Mouse (Mus musculus) heart, embryonic 14.5 days (tissue): ENCODE data around the gene Usp15. TPM values are rescaled to one million over a fixed set of nuclear protein-coding genes. Genes with fewer than 3 reads are reported as not detected.

Experiments used
- ATAC-seq: fragments of 200-750 bp; cut with Nextera tagmentation; 2 replicates; pipeline ENCODE4 v1.8.0; 2017; ENCODE audit warnings: low read depth, moderate TSS enrichment; ENCODE audit not compliant: insufficient number of reproducible peaks, insufficient read depth, low FRiP score
- H3K27ac ChIP-seq, 2 experiments: fragments of 200-500 bp in 1 of 2; fragments of 300-500 bp in 1 of 2; sonication (generic) in 1 of 2; replicated peaks in 1 of 2; 2 replicates each; pipeline ENCODE4 v1.5.1; 2012 to 2014; ENCODE audit warnings: low read depth in 2 of 2, low read length in 2 of 2, control low read depth in 1 of 2, mild to moderate bottlenecking in 1 of 2, mixed read lengths in 1 of 2; ENCODE audit not compliant: control insufficient read depth in 1 of 2, insufficient read depth in 1 of 2
- H3K27me3 ChIP-seq: fragments of 300-500 bp; sonication (generic); 2 replicates; pipeline ENCODE4 v1.6.1; 2014; ENCODE audit warnings: mild to moderate bottlenecking, low read length, control low read depth; ENCODE audit not compliant: control insufficient read depth, insufficient read depth
- H3K36me3 ChIP-seq: fragments of 300-500 bp; sonication (generic); 2 replicates; pipeline ENCODE4 v1.6.1; 2014; ENCODE audit warnings: mild to moderate bottlenecking, control low read depth, low read length, mixed read lengths; ENCODE audit not compliant: control insufficient read depth, insufficient read depth
- H3K4me1 ChIP-seq, 2 experiments: fragments of 200-500 bp in 1 of 2; fragments of 300-500 bp in 1 of 2; sonication (generic) in 1 of 2; 2 replicates each; pipeline ENCODE4 v1.6.1; 2012 to 2014; ENCODE audit warnings: low read length in 2 of 2, control low read depth in 1 of 2, mixed read lengths in 1 of 2; ENCODE audit not compliant: control insufficient read depth in 2 of 2, insufficient read depth in 2 of 2
- H3K4me2 ChIP-seq: fragments of 300-500 bp; sonication (generic); 2 replicates; pipeline ENCODE4 v1.6.1; 2014; ENCODE audit warnings: mild to moderate bottlenecking, low read length
- H3K4me3 ChIP-seq, 2 experiments: fragments of 200-500 bp in 1 of 2; fragments of 300-500 bp in 1 of 2; sonication (generic) in 1 of 2; 2 replicates each; pipeline ENCODE4 v1.5.1; 2012 to 2014; ENCODE audit warnings: low read length in 2 of 2, mild to moderate bottlenecking in 2 of 2, control low read depth in 1 of 2, low read depth in 1 of 2, moderate library complexity in 1 of 2; ENCODE audit not compliant: control insufficient read depth in 1 of 2, insufficient read depth in 1 of 2
- H3K9ac ChIP-seq: fragments of 300-500 bp; sonication (generic); 2 replicates; pipeline ENCODE4 v1.6.1; 2014; ENCODE audit warnings: mild to moderate bottlenecking, low read length
- H3K9me3 ChIP-seq: fragments of 300-500 bp; sonication (generic); 2 replicates; pipeline ENCODE4 v1.6.1; 2016; ENCODE audit warnings: low read length, control low read depth; ENCODE audit not compliant: control insufficient read depth
- WGBS: fragments of 180-500 bp; shearing (Covaris S2); extraction: QIAGEN DNeasy Blood & Tissue Kit; methylation state at CpG from one replicate; pipeline ENCODE4 v1.1.7; 2014; 5-methylcytosine and 5-hydroxymethylcytosine counted together
- polyA plus RNA-seq: library from polyadenylated mRNA; unstranded; fragments of >200 nt; fragmentation: Nextera tagmentation; extraction: Ambion mirVana; gene quantifications from 2 replicates; pipeline ENCODE4 v1.2.1, GENCODE M21; 2014

The Usp15 gene
- polyA plus RNA-seq, 1 experiment from 2014 or later = 65.9 TPM

DNA sequence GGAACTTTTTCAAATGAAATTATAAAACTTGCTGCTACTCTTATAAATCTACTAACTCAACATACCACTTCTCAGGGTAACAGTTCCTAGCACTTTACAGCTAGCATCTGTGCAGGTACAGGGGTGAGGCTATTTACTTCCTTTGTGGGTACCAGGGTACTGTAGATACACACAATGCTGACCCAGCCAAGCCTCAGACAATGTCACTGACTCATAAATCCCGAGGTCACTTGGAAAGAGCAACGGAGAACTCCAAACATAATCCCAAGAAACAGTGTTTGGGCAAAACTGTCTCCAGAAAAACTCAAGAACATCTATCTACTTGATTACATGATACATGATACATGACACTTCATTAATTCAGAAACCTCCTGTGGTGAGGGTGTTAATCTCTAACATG, 43.5 kb downstream of the Usp15 start:
- ATAC-seq = no peak
- H3K36me3 ChIP-seq = peaks cover 37% of the 10 kb centered on the region
- 75% methylated on average over 2 of the region's 2 CpGs for WGBS
- no peak overlapping the region for H3K4me3 ChIP-seq
- H3K9me3 ChIP-seq = no peaks in the 10 kb centered on the region
- H3K27ac ChIP-seq = no peak overlapping the region
- H3K9ac ChIP-seq = no peak overlapping the region
- H3K4me1 ChIP-seq = peaks cover 2 to 13% of the 10 kb centered on the region in 2 experiments
- no peak overlapping the region for H3K4me2 ChIP-seq
- H3K27me3 ChIP-seq = no peaks in the 10 kb centered on the region

DNA sequence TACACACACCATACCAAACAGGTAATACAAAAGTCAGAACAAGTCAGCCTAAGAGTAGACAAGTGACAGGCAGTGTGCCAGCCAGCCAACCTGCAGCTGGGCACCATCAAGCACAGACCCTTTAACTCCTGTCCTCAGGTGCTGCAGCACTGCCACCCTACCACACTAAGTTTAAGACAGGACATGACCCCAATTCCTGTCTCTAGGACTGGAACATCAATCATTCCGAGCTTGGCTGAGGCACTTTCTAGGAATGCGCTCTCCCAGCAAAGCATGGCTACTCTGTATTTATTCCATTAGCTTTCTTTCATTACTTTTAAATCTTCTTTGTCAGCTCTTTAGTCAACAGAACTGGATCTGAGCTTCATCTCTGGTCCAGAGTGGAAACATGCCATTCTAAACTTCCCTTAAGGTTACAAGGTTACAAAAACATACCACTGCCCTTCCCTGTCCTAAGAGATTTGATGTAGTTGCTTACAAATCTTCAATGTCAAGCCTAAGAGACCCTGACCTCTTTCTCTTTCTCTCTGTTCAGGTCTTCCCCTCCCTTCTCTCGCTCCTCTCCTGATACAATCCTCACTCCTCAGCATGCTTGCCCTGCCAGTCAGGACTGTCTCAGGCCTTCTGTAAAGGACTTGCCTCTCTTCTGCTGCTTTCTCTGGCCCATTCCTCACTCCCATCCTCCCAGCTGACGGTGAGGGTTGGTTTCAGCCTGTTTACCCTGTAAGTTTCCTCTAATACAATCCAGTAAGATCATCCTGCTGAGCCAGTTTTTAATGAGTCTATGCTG, 48.6 kb downstream of the Usp15 start:
- 36% methylated on average over 4 of the region's 4 CpGs for WGBS
- Histone ChIP-seq H3K4me3 (no peak overlapping the region), H3K4me2 (no peak overlapping the region), H3K9ac (peak overlapping the region; percentile 3; the same call in 1 of the 2 replicates), H3K36me3 (peaks cover 47% of the 10 kb centered on the region), H3K27me3 (no peaks in the 10 kb centered on the region), H3K9me3 (no peaks in the 10 kb centered on the region), H3K27ac (peak overlapping the region; percentile 38 to 65), H3K4me1 (peaks cover 8 to 18% of the 10 kb centered on the region in 2 experiments)
- ATAC-seq = no peak

DNA sequence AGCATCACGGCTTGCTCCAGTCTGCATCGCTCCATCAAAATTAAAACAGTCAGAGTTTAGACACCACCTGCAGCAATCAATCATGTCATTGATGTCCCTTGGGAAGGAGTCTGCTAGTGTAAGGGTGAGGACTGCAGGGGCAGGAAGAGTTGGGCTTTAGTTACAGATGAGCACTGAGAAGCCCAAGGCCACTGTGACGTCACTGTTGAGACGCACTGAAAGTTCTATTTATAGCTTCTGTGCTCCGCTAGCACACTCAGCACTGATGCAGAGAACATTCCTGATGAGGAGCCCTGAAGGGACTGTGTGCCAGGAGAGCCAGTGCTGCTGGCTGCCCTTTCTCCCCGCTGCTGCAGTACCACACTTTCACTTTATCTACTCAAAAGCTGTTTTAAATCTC, 49.6 kb downstream of the Usp15 start:
- Histone ChIP-seq H3K36me3 (peaks cover 51% of the 10 kb centered on the region), H3K4me2 (peak overlapping the region; percentile 43; the same call in 1 of the 2 replicates), H3K4me1 (peaks cover 8 to 18% of the 10 kb centered on the region in 2 experiments), H3K9me3 (no peaks in the 10 kb centered on the region), H3K4me3 (no peak overlapping the region), H3K27me3 (no peaks in the 10 kb centered on the region), H3K9ac (no peak overlapping the region), H3K27ac (peak overlapping the region; percentile 48 to 73)
- peak; percentile 86 for ATAC-seq
- 36% methylated on average over 6 of the region's 6 CpGs for WGBS

DNA sequence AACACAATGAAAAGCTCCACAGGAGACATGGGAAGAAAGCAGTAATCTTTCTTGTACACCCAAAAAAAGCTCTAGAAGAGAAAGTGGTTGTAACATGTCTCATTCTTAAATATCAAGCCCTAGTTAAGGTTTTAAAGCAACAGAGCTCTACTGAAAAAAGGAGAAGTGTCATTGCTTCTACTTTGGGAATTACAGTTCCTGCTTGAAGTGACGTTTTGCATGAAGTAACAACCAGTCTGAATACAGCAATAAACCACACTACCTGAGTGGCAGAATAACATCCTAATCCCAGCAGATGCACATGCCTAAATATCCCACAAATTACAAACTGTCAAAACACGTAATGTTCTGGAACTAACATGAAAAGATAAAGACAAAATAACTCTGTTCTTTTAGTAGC, 50.4 kb downstream of the Usp15 start:
- Histone ChIP-seq H3K27ac (no peak overlapping the region), H3K4me2 (no peak overlapping the region), H3K9ac (no peak overlapping the region), H3K36me3 (peaks cover 48% of the 10 kb centered on the region), H3K9me3 (no peaks in the 10 kb centered on the region), H3K27me3 (no peaks in the 10 kb centered on the region), H3K4me3 (no peak overlapping the region), H3K4me1 (peaks cover 8 to 18% of the 10 kb centered on the region in 2 experiments)
- 81% methylated on average over 2 of the region's 2 CpGs for WGBS
- ATAC-seq = no peak

DNA sequence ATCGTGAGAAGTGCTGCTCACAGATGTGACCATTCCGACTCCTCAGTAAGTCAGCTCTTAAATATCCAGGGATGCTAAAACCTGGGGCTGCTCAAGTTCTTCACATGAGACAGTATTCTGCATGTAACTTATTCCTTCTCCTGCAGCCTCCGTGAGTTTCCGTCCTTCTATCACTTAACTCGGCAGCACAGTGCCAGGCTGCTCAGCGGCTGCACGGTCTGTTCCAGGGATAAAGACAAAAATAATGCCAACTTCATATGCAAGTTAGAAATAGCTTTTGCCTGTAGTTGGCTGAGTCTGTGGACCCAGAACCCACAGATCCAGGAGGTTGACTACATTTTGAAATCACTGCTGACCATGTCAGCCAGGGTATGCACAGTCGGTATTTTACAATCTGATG, 52.5 kb downstream of the Usp15 start:
- WGBS = 88% methylated on average over 8 of the region's 8 CpGs

DNA sequence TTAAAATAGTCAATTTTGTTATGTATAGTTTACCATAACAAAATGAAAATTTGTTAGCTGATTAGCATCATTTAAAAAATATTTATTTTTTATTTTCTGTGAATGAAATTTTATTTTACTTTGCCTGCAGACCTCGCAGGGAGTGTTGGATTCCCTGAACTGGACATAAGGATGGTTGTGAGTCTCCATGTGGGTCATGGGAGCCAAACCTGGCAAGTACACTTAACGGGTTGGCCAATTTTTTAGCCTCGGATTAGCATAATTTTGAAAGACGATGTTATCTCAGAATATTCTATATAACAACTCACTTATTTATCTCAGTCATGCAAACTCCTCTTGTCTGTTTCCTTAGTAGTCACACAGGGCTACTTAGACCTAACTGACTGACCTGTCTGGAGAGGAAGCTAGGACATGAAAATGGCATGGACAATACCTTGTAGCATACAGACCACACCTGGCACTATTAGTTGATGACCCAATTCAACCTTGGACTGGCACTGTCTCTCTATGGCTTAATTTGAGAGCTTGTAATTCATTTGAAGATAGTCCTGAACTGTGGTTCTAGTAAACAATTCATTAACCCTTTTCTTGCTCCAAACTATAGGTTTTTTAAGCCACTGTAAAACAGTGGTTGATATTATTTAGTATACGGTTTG, 54.3 kb downstream of the Usp15 start:
- Histone ChIP-seq H3K4me1 (peaks cover 3 to 7% of the 10 kb centered on the region in 2 experiments; a peak in 3 of 4 replicates), H3K9me3 (no peaks in the 10 kb centered on the region), H3K9ac (no peak overlapping the region), H3K27me3 (no peaks in the 10 kb centered on the region), H3K4me3 (no peak overlapping the region), H3K36me3 (peaks cover 45% of the 10 kb centered on the region), H3K27ac (no peak overlapping the region), H3K4me2 (no peak overlapping the region)
- 95% methylated on average over 5 of the region's 5 CpGs for WGBS
- ATAC-seq = no peak

More for the DNA sequence above, 52.5 kb downstream of the Usp15 start:
- Histone ChIP-seq H3K27me3 (no peaks in the 10 kb centered on the region), H3K4me3 (no peak overlapping the region), H3K9me3 (no peaks in the 10 kb centered on the region), H3K4me2 (no peak overlapping the region), H3K36me3 (peaks cover 44% of the 10 kb centered on the region), H3K4me1 (peaks cover 8 to 22% of the 10 kb centered on the region in 2 experiments), H3K27ac (no peak overlapping the region), H3K9ac (no peak overlapping the region)
- no peak for ATAC-seq

DNA sequence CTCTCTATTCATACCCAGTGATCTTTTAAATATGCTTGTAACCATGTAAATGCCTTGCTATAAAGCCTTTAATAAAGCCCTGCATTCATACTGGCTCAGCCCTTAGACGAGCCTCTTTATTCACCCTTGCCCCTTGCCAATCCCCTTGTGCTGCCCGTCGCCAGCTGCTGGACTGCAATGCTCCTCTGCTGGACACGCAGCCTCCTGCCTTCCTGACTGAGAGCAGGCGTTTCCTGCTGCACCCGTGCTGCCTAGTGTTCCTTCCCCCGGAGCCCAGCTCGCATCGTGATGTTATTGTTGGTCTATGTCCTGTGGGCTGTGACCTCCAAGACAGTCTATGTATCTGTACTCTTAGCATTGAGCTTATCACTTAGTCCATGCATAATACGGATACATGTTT, 61.0 kb downstream of the Usp15 start:
- ATAC-seq = peak; percentile 39; the same call in 1 of the 2 replicates
- Histone ChIP-seq H3K27me3 (no peaks in the 10 kb centered on the region), H3K9ac (no peak overlapping the region), H3K4me2 (no peak overlapping the region), H3K4me3 (no peak overlapping the region), H3K4me1 (0 out of 4 replicates have a peak, but pooled peaks cover 0 to 4% of the 10 kb centered on the region in 2 experiments), H3K27ac (no peak overlapping the region; a peak in 1 of 4 replicates), H3K36me3 (peaks cover 36% of the 10 kb centered on the region), H3K9me3 (no peaks in the 10 kb centered on the region)
- WGBS = 68% methylated on average over 10 of the region's 10 CpGs
